Mouse (Mus musculus) CH12.LX (cell line): Measurements from ENCODE around the gene Efna1.

Experiments
- CTCF ChIP-seq, 2 experiments: IDR thresholded peaks in 1 of 2; conservative IDR thresholded peaks in 1 of 2; 2 replicates each; pipeline ENCODE4 v1.5.1; 2011 to 2012; ENCODE audit warnings: low read depth in 2 of 2, low read length in 2 of 2, improper control_type of control experiment in 1 of 2, inconsistent platforms in 1 of 2, mild to moderate bottlenecking in 1 of 2, moderate library complexity in 1 of 2
- ETS1 ChIP-seq: conservative IDR thresholded peaks from 2 replicates; pipeline ENCODE4 v1.6.1; 2012; ENCODE audit warnings: low read depth, mild to moderate bottlenecking, inconsistent platforms, low read length, improper control_type of control experiment, moderate library complexity

DNA sequence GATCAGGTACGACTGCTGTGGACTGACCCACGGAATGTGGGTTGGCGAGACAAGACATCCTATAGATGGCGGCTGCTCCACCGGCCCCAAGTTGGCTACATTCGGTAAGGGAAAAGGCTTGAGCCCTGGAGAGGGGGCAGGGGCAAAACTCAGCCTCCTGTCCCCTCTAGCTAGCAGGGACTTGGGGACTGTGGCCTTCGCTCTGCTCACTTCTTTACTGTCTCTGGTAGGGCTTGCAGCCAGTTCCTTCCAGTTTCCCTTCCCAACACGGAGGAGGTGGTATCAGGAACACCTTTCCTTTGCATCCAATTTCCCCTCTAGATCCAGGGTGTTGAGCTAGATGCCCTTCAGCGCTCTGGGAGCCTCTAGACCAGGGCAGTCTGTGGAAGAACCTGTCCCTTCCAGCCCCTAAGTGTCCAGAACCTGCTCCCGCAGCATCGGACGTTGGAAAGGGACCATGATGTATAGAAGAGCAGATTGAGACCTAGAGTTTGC lies 55.6 kb downstream of the Efna1 start:
- TF ChIP-seq CTCF (conservative IDR thresholded peaks at IDR 0.05 in 1 of 2, IDR thresholded peaks at IDR 0.05 in 1 of 2; ENCODE audit: low read depth in 2 of 2, low read length in 2 of 2), result no peak
- no peak for TF ChIP-seq ETS1
